Mouse (Mus musculus): ENCODE results near the gene Med7. TPM values are rescaled to one million over a fixed set of nuclear protein-coding genes. Genes with fewer than 3 reads are reported as not detected.

Gene Med7
- polyA plus RNA-seq, 1 experiment, result not detected

- no peak overlapping the region for H3K27ac ChIP-seq (ENCODE audit: insufficient read depth, low read depth, low read length)
- H3K4me3 ChIP-seq (ENCODE audit: insufficient read depth, low read depth, low read length), result no peak overlapping the region
- 74% methylated on average over 5 of the region's 5 CpGs for WGBS
- TF ChIP-seq POLR2A (IDR thresholded peaks at IDR 0.05; ENCODE audit: insufficient read depth, low read depth, low read length) (no peak), CTCF (IDR thresholded peaks at IDR 0.05; ENCODE audit: insufficient read depth, low read depth, low read length) (no peak)
- H3K4me1 ChIP-seq (ENCODE audit: control insufficient read depth, insufficient read depth, low read length), result no peaks in the 10 kb centered on the region
Observed at GRCm38 (mm10) chr11:46461931-46462330, 25.2 kb downstream of the Med7 start.

DNA sequence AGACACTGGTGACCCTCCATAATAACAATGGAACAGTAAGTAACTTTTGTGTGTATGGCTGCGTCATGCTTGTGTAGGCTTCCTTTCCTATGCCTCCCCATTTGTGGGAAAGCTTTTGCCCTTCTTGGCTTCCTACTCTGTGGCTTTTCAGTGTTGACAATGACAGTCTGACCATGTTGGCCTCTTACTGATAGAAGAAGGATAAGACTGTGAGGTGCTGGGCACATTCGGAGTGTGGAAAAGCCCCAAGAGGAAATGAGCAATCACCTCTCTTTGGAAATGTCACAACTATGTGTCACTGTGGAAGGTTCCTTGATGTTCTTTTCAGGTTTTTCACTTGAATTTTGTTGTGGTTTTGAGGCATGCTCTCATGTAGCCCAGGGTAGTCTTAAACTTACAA lies 30.2 kb downstream of the Med7 start:
- TF ChIP-seq POLR2A (IDR thresholded peaks at IDR 0.05; ENCODE audit: insufficient read depth, low read depth, low read length), result no peak
- TF ChIP-seq CTCF (IDR thresholded peaks at IDR 0.05; ENCODE audit: insufficient read depth, low read depth, low read length), result no peak
- Histone ChIP-seq H3K4me3 (ENCODE audit: insufficient read depth, low read depth, low read length) (no peak overlapping the region), H3K4me1 (ENCODE audit: control insufficient read depth, insufficient read depth, low read length) (no peaks in the 10 kb centered on the region), H3K27ac (ENCODE audit: insufficient read depth, low read depth, low read length) (no peak overlapping the region)
- 92% methylated on average over 2 of the region's 2 CpGs for WGBS

GRCm38 (mm10) chr11:46474220-46474619 lies 37.5 kb downstream of the Med7 start:
- 83% methylated on average over 4 of the region's 4 CpGs for WGBS
- Histone ChIP-seq H3K4me1 (ENCODE audit: control insufficient read depth, insufficient read depth, low read length) (no peaks in the 10 kb centered on the region), H3K4me3 (ENCODE audit: insufficient read depth, low read depth, low read length) (no peak overlapping the region), H3K27ac (ENCODE audit: insufficient read depth, low read depth, low read length) (no peak overlapping the region)
- TF ChIP-seq CTCF (IDR thresholded peaks at IDR 0.05; ENCODE audit: insufficient read depth, low read depth, low read length), result no peak
- no peak for TF ChIP-seq POLR2A (IDR thresholded peaks at IDR 0.05; ENCODE audit: insufficient read depth, low read depth, low read length)

DNA sequence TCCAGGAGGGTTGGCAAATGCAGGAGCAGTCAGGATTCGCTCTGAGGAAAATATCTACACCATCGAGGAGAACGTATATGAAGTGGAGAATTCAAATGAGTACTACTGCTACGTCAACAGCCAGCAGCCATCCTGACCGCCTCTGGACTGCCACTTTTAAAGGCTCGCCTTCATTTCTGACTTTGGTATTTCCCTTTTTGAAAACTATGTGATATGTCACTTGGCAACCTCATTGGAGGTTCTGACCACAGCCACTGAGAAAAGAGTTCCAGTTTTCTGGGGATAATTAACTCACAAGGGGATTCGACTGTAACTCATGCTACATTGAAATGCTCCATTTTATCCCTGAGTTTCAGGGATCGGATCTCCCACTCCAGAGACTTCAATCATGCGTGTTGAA lies 42.6 kb downstream of the Med7 start:
- Histone ChIP-seq H3K27ac (ENCODE audit: insufficient read depth, low read depth, low read length) (no peak overlapping the region), H3K4me3 (ENCODE audit: insufficient read depth, low read depth, low read length) (no peak overlapping the region), H3K4me1 (ENCODE audit: control insufficient read depth, insufficient read depth, low read length) (no peaks in the 10 kb centered on the region)
- 87% methylated on average over 9 of the region's 9 CpGs for WGBS
- TF ChIP-seq POLR2A (IDR thresholded peaks at IDR 0.05; ENCODE audit: insufficient read depth, low read depth, low read length), result no peak
- no peak for TF ChIP-seq CTCF (IDR thresholded peaks at IDR 0.05; ENCODE audit: insufficient read depth, low read depth, low read length)

- no peak overlapping the region for H3K27ac ChIP-seq (ENCODE audit: insufficient read depth, low read depth, low read length)
- WGBS, result 82% methylated on average over 7 of the region's 7 CpGs
- H3K4me1 ChIP-seq (ENCODE audit: control insufficient read depth, insufficient read depth, low read length), result no peaks in the 10 kb centered on the region
- TF ChIP-seq POLR2A (IDR thresholded peaks at IDR 0.05; ENCODE audit: insufficient read depth, low read depth, low read length) (no peak), CTCF (IDR thresholded peaks at IDR 0.05; ENCODE audit: insufficient read depth, low read depth, low read length) (no peak)
- no peak overlapping the region for H3K4me3 ChIP-seq (ENCODE audit: insufficient read depth, low read depth, low read length)
Observed at GRCm38 (mm10) chr11:46480517-46480916, 43.8 kb downstream of the Med7 start.

- WGBS, result 21% methylated on average over 1 of the region's 1 CpGs
- TF ChIP-seq POLR2A (IDR thresholded peaks at IDR 0.05; ENCODE audit: insufficient read depth, low read depth, low read length) (no peak), CTCF (IDR thresholded peaks at IDR 0.05; ENCODE audit: insufficient read depth, low read depth, low read length) (no peak)
- no peak overlapping the region for H3K27ac ChIP-seq (ENCODE audit: insufficient read depth, low read depth, low read length)
- no peak overlapping the region for H3K4me3 ChIP-seq (ENCODE audit: insufficient read depth, low read depth, low read length)
- H3K4me1 ChIP-seq (ENCODE audit: control insufficient read depth, insufficient read depth, low read length), result no peaks in the 10 kb centered on the region
Observed at GRCm38 (mm10) chr11:46488231-46488630, 51.5 kb downstream of the Med7 start.

GRCm38 (mm10) chr11:46488650-46489049 lies 51.9 kb downstream of the Med7 start:
- 74% methylated on average over 2 of the region's 2 CpGs for WGBS
- TF ChIP-seq POLR2A (IDR thresholded peaks at IDR 0.05; ENCODE audit: insufficient read depth, low read depth, low read length), result no peak
- no peak for TF ChIP-seq CTCF (IDR thresholded peaks at IDR 0.05; ENCODE audit: insufficient read depth, low read depth, low read length)
- Histone ChIP-seq H3K4me1 (ENCODE audit: control insufficient read depth, insufficient read depth, low read length) (no peaks in the 10 kb centered on the region), H3K27ac (ENCODE audit: insufficient read depth, low read depth, low read length) (no peak overlapping the region), H3K4me3 (ENCODE audit: insufficient read depth, low read depth, low read length) (no peak overlapping the region)

Other genes starting within 250 kb of the Med7 start
- not detected in 2 replicates for gene Fndc9, start 201.4 kb upstream of the Med7 start, polyA plus RNA-seq (2012; ENCODE audit: insufficient read depth, insufficient read length, low replicate concordance, missing spikeins)
- 150 TPM in 1 of 2 replicates, not detected in the other for gene Cyfip2, start 124.1 kb upstream of the Med7 start, polyA plus RNA-seq (2012; ENCODE audit: insufficient read depth, insufficient read length, low replicate concordance, missing spikeins)
- gene Itk, start 47.4 kb upstream of the Med7 start, polyA plus RNA-seq (2012; ENCODE audit: insufficient read depth, insufficient read length, low replicate concordance, missing spikeins), result 94.9 and 202 TPM in 2 replicates
- gene Fam71b, start 40.4 kb upstream of the Med7 start, polyA plus RNA-seq (2012; ENCODE audit: insufficient read depth, insufficient read length, low replicate concordance, missing spikeins), result not detected in 2 replicates
- gene Havcr2, start 18.0 kb downstream of the Med7 start, polyA plus RNA-seq (2012; ENCODE audit: insufficient read depth, insufficient read length, low replicate concordance, missing spikeins), result not detected in 2 replicates
- gene Gm12169, start 87.3 kb downstream of the Med7 start, polyA plus RNA-seq (2012; ENCODE audit: insufficient read depth, insufficient read length, low replicate concordance, missing spikeins), result not detected in 2 replicates
- gene BC053393, start 134.6 kb downstream of the Med7 start, polyA plus RNA-seq (2012; ENCODE audit: insufficient read depth, insufficient read length, low replicate concordance, missing spikeins), result not detected in 2 replicates
- gene Dppa1, start 192.3 kb downstream of the Med7 start, polyA plus RNA-seq (2012; ENCODE audit: insufficient read depth, insufficient read length, low replicate concordance, missing spikeins), result not detected in 2 replicates